ENCODE assay signal across 16 mouse cellular contexts in genomic region chr2:104851686-104852085, GRCm38 (mm10). TPM values are rescaled to one million over a fixed set of nuclear protein-coding genes. Genes with fewer than 3 reads are reported as not detected.
DNase-seq lines count a peak whose midpoint lies in the region; ATAC-seq and TF ChIP-seq lines count a peak whose summit lies in the region.
"Had no signal": no experiment of that assay in that cellular context is flagged by ENCODE, and none has a peak within 500 bp of the region (broad histone marks: within the 10 kb centered on the region; RNA-seq: fewer than 3 reads in every experiment).

No protein-coding gene starts in this region.

- no peaks in the 10 kb centered on the region for H3K9me3 ChIP-seq in midbrain, embryonic 14.5 days (ENCODE audit: control insufficient read depth, low read length)
- no peaks in the 10 kb centered on the region for H3K9me3 ChIP-seq in midbrain, embryonic 16.5 days (replicated peaks; ENCODE audit: control insufficient read depth, low read length, poor library complexity, severe bottlenecking)
- no peaks in the 10 kb centered on the region for H3K9me3 ChIP-seq in liver, postnatal 0 days (ENCODE audit: low read length)
- H3K9me3 ChIP-seq: forebrain, embryonic 12.5 days; hindbrain, embryonic 15.5 days had no signal

- no peaks in the 10 kb centered on the region for H3K36me3 ChIP-seq in midbrain, embryonic 14.5 days (ENCODE audit: control insufficient read depth, insufficient read depth, low read length)
- no peaks in the 10 kb centered on the region for H3K36me3 ChIP-seq in midbrain, embryonic 16.5 days (ENCODE audit: control insufficient read depth, insufficient read depth, low read length)
- H3K36me3 ChIP-seq in liver, postnatal 0 days (replicated peaks; ENCODE audit: insufficient read depth, low read length), result no peaks in the 10 kb centered on the region
- H3K36me3 ChIP-seq: forebrain, embryonic 12.5 days; hindbrain, embryonic 15.5 days had no signal

- no peak overlapping the region for H3K9ac ChIP-seq in midbrain, embryonic 14.5 days (replicated peaks; ENCODE audit: low read length)
- H3K9ac ChIP-seq in midbrain, embryonic 16.5 days (ENCODE audit: low read depth, low read length), result no peak overlapping the region
- no peak overlapping the region for H3K9ac ChIP-seq in liver, postnatal 0 days (replicated peaks)
- H3K9ac ChIP-seq: forebrain, embryonic 12.5 days; hindbrain, embryonic 15.5 days had no signal

- no peak overlapping the region for H3K4me3 ChIP-seq in midbrain, embryonic 14.5 days (replicated peaks; ENCODE audit: low read depth, low read length)
- H3K4me3 ChIP-seq in midbrain, embryonic 16.5 days (ENCODE audit: low read depth, low read length), result no peak overlapping the region
- H3K4me3 ChIP-seq in liver, postnatal 0 days (ENCODE audit: low read depth, low read length), result no peak overlapping the region
- H3K4me3 ChIP-seq: forebrain, embryonic 12.5 days; hindbrain, embryonic 15.5 days had no signal

- H3K27me3 ChIP-seq in midbrain, embryonic 14.5 days (ENCODE audit: control insufficient read depth, insufficient read depth, low read length), result peaks cover 19% of the 10 kb centered on the region; the same call in 1 of the 2 replicates
- H3K27me3 ChIP-seq in midbrain, embryonic 16.5 days (ENCODE audit: control insufficient read depth, insufficient read depth, low read depth, low read length), result peaks cover 8% of the 10 kb centered on the region
- no peaks in the 10 kb centered on the region for H3K27me3 ChIP-seq in liver, postnatal 0 days (ENCODE audit: insufficient read depth, low read length)

- 0 out of 2 replicates have a peak, but pooled peaks cover 7% of the 10 kb centered on the region for H3K4me1 ChIP-seq in midbrain, embryonic 14.5 days (ENCODE audit: control insufficient read depth, insufficient read depth, low read length)
- H3K4me1 ChIP-seq in midbrain, embryonic 16.5 days (ENCODE audit: control insufficient read depth, insufficient read depth, low read length), result peaks cover 6% of the 10 kb centered on the region
- peaks cover 14% of the 10 kb centered on the region for H3K4me1 ChIP-seq in liver, postnatal 0 days (ENCODE audit: insufficient read depth)

- TF ChIP-seq EP300 in liver, postnatal 0 days (IDR thresholded peaks at IDR 0.05; ENCODE audit: low read depth), result no peak

- H3K27ac ChIP-seq in midbrain, embryonic 14.5 days (replicated peaks; ENCODE audit: low read depth, low read length), result no peak overlapping the region
- no peak overlapping the region for H3K27ac ChIP-seq in midbrain, embryonic 16.5 days (ENCODE audit: low read length)
- H3K27ac ChIP-seq in liver, postnatal 0 days (ENCODE audit: low read depth), result no peak overlapping the region
- H3K27ac ChIP-seq: forebrain, embryonic 12.5 days; hindbrain, embryonic 15.5 days had no signal

- no peak overlapping the region for H3K4me2 ChIP-seq in midbrain, embryonic 14.5 days (ENCODE audit: low read length)
- no peak overlapping the region for H3K4me2 ChIP-seq in midbrain, embryonic 16.5 days (ENCODE audit: low read length)
- H3K4me2 ChIP-seq in liver, postnatal 0 days (ENCODE audit: low read depth, low read length), result no peak overlapping the region
- H3K4me2 ChIP-seq: forebrain, embryonic 12.5 days; hindbrain, embryonic 15.5 days had no signal

- 43% methylated on average over 5 of the region's 5 CpGs for WGBS in midbrain, embryonic 14.5 days
- WGBS in midbrain, embryonic 16.5 days, result 42% methylated on average over 5 of the region's 5 CpGs
- WGBS in liver, postnatal 0 days (ENCODE audit: insufficient replicate concordance), result 52% methylated on average over 5 of the region's 5 CpGs

- DNase-seq in midbrain, embryonic 14.5 days, result peak; percentile 4
- DNase-seq in Muller cell, postnatal 12 days (ENCODE audit: inconsistent ontology term), result peak; percentile 88
- peak; percentile 39 for DNase-seq in embryo, embryonic 10.5 days (ENCODE audit: low spot score)
- peak; percentile 43 for DNase-seq in retina, postnatal 1 day
- DNase-seq in liver, postnatal 0 days, result no peak
- DNase-seq in cerebellum, adult 8-10 months, result no peak
- DNase-seq: adrenal gland, postnatal 10 days; cerebellum, postnatal 14 days; kidney, adult 18-20 months; kidney, postnatal 14 days; lung, adult 2 months; right cerebral cortex, postnatal 25 days; thymus, adult 18-20 months had no signal

- no peak for ATAC-seq in midbrain, embryonic 14.5 days (ENCODE audit: low FRiP score, low TSS enrichment)
- ATAC-seq in midbrain, embryonic 16.5 days, result no peak
- no peak for ATAC-seq in liver, postnatal 0 days

- no peak for TF ChIP-seq CTCF in liver, postnatal 0 days (IDR thresholded peaks at IDR 0.05; ENCODE audit: low read depth)

RNA-seq across cellular contexts. Expression of gene Prrg4, which starts 2.0 kb away (rescaled TPM):
- polyA plus RNA-seq in midbrain, embryonic 14.5 days (2014; fragmentation: Nextera tagmentation; extraction: Ambion mirVana), result 0.11 and 0.61 TPM in 2 replicates
- polyA plus RNA-seq in midbrain, embryonic 16.5 days (2015; fragmentation: Nextera tagmentation; extraction: Ambion mirVana), result 0.58 and 0.78 TPM in 2 replicates
- polyA plus RNA-seq in liver, postnatal 0 days (2015; fragmentation: Nextera tagmentation; extraction: Ambion mirVana), result 0.52 and 0.67 TPM in 2 replicates

RNA-seq across cellular contexts. Expression of gene Ccdc73, which starts 15.9 kb away (rescaled TPM):
- 6.7 and 9.1 TPM in 2 replicates for polyA plus RNA-seq in midbrain, embryonic 14.5 days (2014; fragmentation: Nextera tagmentation; extraction: Ambion mirVana)
- 4.4 and 6.5 TPM in 2 replicates for polyA plus RNA-seq in midbrain, embryonic 16.5 days (2015; fragmentation: Nextera tagmentation; extraction: Ambion mirVana)
- polyA plus RNA-seq in liver, postnatal 0 days (2015; fragmentation: Nextera tagmentation; extraction: Ambion mirVana), result 7.2 and 7.9 TPM in 2 replicates
- polyA plus RNA-seq: lung, adult 2 months had no signal

RNA-seq across cellular contexts. Expression of gene Qser1, which starts 35.1 kb away (rescaled TPM):
- polyA plus RNA-seq in midbrain, embryonic 14.5 days (2014; fragmentation: Nextera tagmentation; extraction: Ambion mirVana), result 11.3 and 13.9 TPM in 2 replicates
- polyA plus RNA-seq in midbrain, embryonic 16.5 days (2015; fragmentation: Nextera tagmentation; extraction: Ambion mirVana), result 5.8 and 7.1 TPM in 2 replicates
- polyA plus RNA-seq in liver, postnatal 0 days (2015; fragmentation: Nextera tagmentation; extraction: Ambion mirVana), result 1.2 TPM in 2 replicates

Comparison
In these comparisons a context has a peak if more than half of its experiments do, and no peak if none do; other contexts are left out.
1. DNase-seq: peak in midbrain, embryonic 14.5 days (single experiment), Muller cell, postnatal 12 days (single experiment), embryo, embryonic 10.5 days (single experiment) and retina, postnatal 1 day (single experiment); none in liver, postnatal 0 days (single experiment) and cerebellum, adult 8-10 months (single experiment).